Mouse (Mus musculus) megakaryocyte, embryonic 14.5 days (primary cell): ENCODE data around the gene Lmbrd2. TPM values are rescaled to one million over a fixed set of nuclear protein-coding genes. Genes with fewer than 3 reads are reported as not detected.
"Not testable (repeated sequence)": the region's sequence is repeated elsewhere in the genome, so short reads cannot be mapped to it uniquely, and the experiment has no call there.

Experiments used
- H3K27me3 ChIP-seq: replicated peaks from 2 replicates; pipeline ENCODE3; 2012; ENCODE audit warnings: inconsistent platforms
- H3K36me3 ChIP-seq: replicated peaks from 2 replicates; pipeline ENCODE3; 2012; ENCODE audit warnings: low read length, inconsistent platforms, mixed read lengths
- H3K4me1 ChIP-seq: 2 replicates; pipeline ENCODE4 v1.6.1; 2012; ENCODE audit warnings: inconsistent platforms
- H3K4me3 ChIP-seq: replicated peaks from 2 replicates; pipeline ENCODE3; 2012; ENCODE audit warnings: moderate library complexity, mild to moderate bottlenecking, inconsistent platforms
- H3K9me3 ChIP-seq: 2 replicates; pipeline ENCODE4 v1.6.1; 2012; ENCODE audit warnings: inconsistent platforms
- FLI1 ChIP-seq: IDR thresholded peaks from 2 replicates; pipeline ENCODE4 v1.6.1; 2012; ENCODE audit warnings: low read length, inconsistent platforms, mixed read lengths
- GATA1 ChIP-seq: IDR thresholded peaks from 3 replicates; pipeline ENCODE4 v1.6.1; 2012; ENCODE audit warnings: mixed read lengths, low read length, inconsistent platforms, borderline replicate concordance
- polyA plus RNA-seq: library from polyadenylated mRNA; stranded (reverse); fragments of >175 nt; gene quantifications from 2 replicates; pipeline ENCODE4 v1.2.3, GENCODE M21; 2012; ENCODE audit warnings: low replicate concordance; ENCODE audit not compliant: insufficient read depth

Gene Lmbrd2
- polyA plus RNA-seq, 1 experiment = 0.44 TPM

- no peak for TF ChIP-seq FLI1
- TF ChIP-seq GATA1 = no peak
- H3K4me3 ChIP-seq = no peak overlapping the region
- H3K4me1 ChIP-seq = no peaks in the 10 kb centered on the region
- H3K9me3 ChIP-seq = no peaks in the 10 kb centered on the region
- peaks cover 35% of the 10 kb centered on the region for H3K36me3 ChIP-seq
- H3K27me3 ChIP-seq = no peaks in the 10 kb centered on the region
Measured at GRCm38 (mm10) chr15:9198421-9198820, 58.1 kb downstream of the Lmbrd2 start.

GRCm38 (mm10) chr15:9211891-9212290 lies 71.5 kb downstream of the Lmbrd2 start:
- no peaks in the 10 kb centered on the region for H3K9me3 ChIP-seq
- no peaks in the 10 kb centered on the region for H3K4me1 ChIP-seq
- H3K27me3 ChIP-seq = no peaks in the 10 kb centered on the region
- H3K36me3 ChIP-seq = no peaks in the 10 kb centered on the region
- TF ChIP-seq GATA1 = no peak
- no peak for TF ChIP-seq FLI1
- no peak overlapping the region for H3K4me3 ChIP-seq

GRCm38 (mm10) chr15:9213026-9213425 lies 72.7 kb downstream of the Lmbrd2 start:
- not testable (repeated sequence) for H3K27me3 ChIP-seq, H3K4me1 ChIP-seq, H3K36me3 ChIP-seq, H3K9me3 ChIP-seq, H3K4me3 ChIP-seq

GRCm38 (mm10) chr15:9213431-9213830 lies 73.1 kb downstream of the Lmbrd2 start:
- H3K27me3 ChIP-seq, H3K4me3 ChIP-seq, H3K36me3 ChIP-seq, H3K4me1 ChIP-seq, H3K9me3 ChIP-seq: not testable (repeated sequence)

- TF ChIP-seq FLI1 (no peak), GATA1 (no peak)
- H3K27me3 ChIP-seq = no peaks in the 10 kb centered on the region
- H3K9me3 ChIP-seq = no peaks in the 10 kb centered on the region
- no peaks in the 10 kb centered on the region for H3K4me1 ChIP-seq
- no peaks in the 10 kb centered on the region for H3K36me3 ChIP-seq
- no peak overlapping the region for H3K4me3 ChIP-seq
Measured at GRCm38 (mm10) chr15:9216446-9216845, 76.1 kb downstream of the Lmbrd2 start.

- not testable (repeated sequence) for H3K36me3 ChIP-seq, H3K9me3 ChIP-seq, H3K27me3 ChIP-seq, H3K4me3 ChIP-seq, H3K4me1 ChIP-seq
Measured at GRCm38 (mm10) chr15:9230917-9231316, 90.6 kb downstream of the Lmbrd2 start.

- H3K36me3 ChIP-seq = no peaks in the 10 kb centered on the region
- H3K9me3 ChIP-seq = no peaks in the 10 kb centered on the region
Measured at GRCm38 (mm10) chr15:9246345-9246744, 106.0 kb downstream of the Lmbrd2 start.

More at GRCm38 (mm10) chr15:9246345-9246744, 106.0 kb downstream of the Lmbrd2 start:
- no peaks in the 10 kb centered on the region for H3K27me3 ChIP-seq
- H3K4me1 ChIP-seq = no peaks in the 10 kb centered on the region
- TF ChIP-seq FLI1 (no peak), GATA1 (no peak)
- no peak overlapping the region for H3K4me3 ChIP-seq

Other genes with a start within 250 kb of the Lmbrd2 start
- gene Ranbp3l, start 172.6 kb upstream of the Lmbrd2 start, polyA plus RNA-seq = not detected in 2 replicates
- 3.7 and 8.6 TPM in 2 replicates for gene Nadk2, start 69.3 kb upstream of the Lmbrd2 start, polyA plus RNA-seq
- 1.2 TPM in 1 of 2 replicates, not detected in the other for gene Skp2, start 14.9 kb downstream of the Lmbrd2 start, polyA plus RNA-seq
- not detected in 2 replicates for gene Ugt3a1, start 136.3 kb downstream of the Lmbrd2 start, polyA plus RNA-seq
- not detected in 2 replicates for gene Ugt3a2, start 195.0 kb downstream of the Lmbrd2 start, polyA plus RNA-seq